Mouse (Mus musculus) lung, adult 2 months (tissue): ENCODE data around the gene Hoxc4.

Experiments used
- CTCF ChIP-seq: fragments of 200-500 bp; IDR thresholded peaks from 2 replicates; pipeline ENCODE4 v1.5.1; 2011; ENCODE audit warnings: mild to moderate bottlenecking, low read length, control low read depth; ENCODE audit not compliant: insufficient read depth
- POLR2A ChIP-seq: fragments of 200-500 bp; IDR thresholded peaks from 2 replicates; pipeline ENCODE4 v1.6.1; 2011; ENCODE audit warnings: low read depth, mild to moderate bottlenecking, control low read depth, low read length, borderline replicate concordance; ENCODE audit errors: extremely low read depth

GRCm38 (mm10) chr15:102979936-102980335 is 38.8 kb upstream of the Hoxc4 start:
- TF ChIP-seq CTCF (no peak), POLR2A (no peak)
